11 mouse cellular contexts compared by ENCODE assay signal in the genomic region with DNA sequence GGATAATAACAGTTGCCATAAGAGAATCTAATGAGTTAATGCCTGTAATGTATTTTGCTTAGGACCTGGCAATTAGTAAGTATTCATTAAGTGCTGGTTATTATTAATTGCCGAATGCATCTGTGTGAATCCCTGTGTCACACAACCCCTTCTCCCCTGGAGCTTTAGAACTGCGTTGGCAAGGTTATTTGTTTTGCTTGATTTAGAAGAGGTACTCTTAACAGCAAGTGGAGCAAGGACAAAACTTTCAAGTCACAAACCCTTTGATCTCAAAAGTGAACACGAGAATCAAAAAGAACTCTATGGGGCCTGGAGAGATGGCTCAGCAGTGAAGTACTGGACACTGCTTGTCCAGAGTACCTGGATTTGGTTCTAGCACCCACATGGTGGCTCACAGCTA. TPM values are rescaled to one million over a fixed set of nuclear protein-coding genes. Genes with fewer than 3 reads are reported as not detected.
DNase-seq lines count a peak whose midpoint lies in the region; ATAC-seq and TF ChIP-seq lines count a peak whose summit lies in the region.
"Had no signal": no experiment of that assay in that cellular context is flagged by ENCODE, and none has a peak within 500 bp of the region (broad histone marks: within the 10 kb centered on the region; RNA-seq: fewer than 3 reads in every experiment).

No protein-coding gene starts in this region.

- peaks cover 3% of the 10 kb centered on the region; the same call in 1 of the 2 replicates for H3K4me1 ChIP-seq in heart, embryonic 11.5 days (ENCODE audit: control insufficient read depth, insufficient read depth, low read length)
- H3K4me1 ChIP-seq in neural tube, embryonic 12.5 days = peaks cover 10% of the 10 kb centered on the region; the same call in 1 of the 2 replicates
- peaks cover 3 to 10% of the 10 kb centered on the region in 2 experiments; a peak in 3 of 4 replicates for H3K4me1 ChIP-seq in liver, embryonic 14.5 days (replicated peaks; ENCODE audit: control insufficient read depth in 2 of 2, insufficient read depth in 2 of 2, low read length in 1 of 2)

- no peak for ATAC-seq in heart, embryonic 11.5 days (replicated peaks; ENCODE audit: insufficient number of reproducible peaks, low FRiP score, low TSS enrichment)
- ATAC-seq in neural tube, embryonic 12.5 days (ENCODE audit: low FRiP score, low read depth) = no peak
- ATAC-seq in liver, embryonic 14.5 days (ENCODE audit: insufficient read depth) = no peak

- intact Hi-C loops in left cerebral cortex, postnatal 25 days (cut with DNase I) = loop anchor here (2.0 kb wide), 1 partner anchor 22 kb away; no protein-coding TSS in a partner anchor

- H3K4me3 ChIP-seq in heart, embryonic 11.5 days (ENCODE audit: low read depth, low read length) = no peak overlapping the region
- no peak overlapping the region for H3K4me3 ChIP-seq in neural tube, embryonic 12.5 days
- H3K4me3 ChIP-seq in liver, embryonic 14.5 days (ENCODE audit: insufficient read depth in 1 of 2, low read depth in 2 of 2, low read length in 2 of 2) = no peak overlapping the region; a peak in 1 of 4 replicates

- DNase-seq in heart, adult 9 months (ENCODE audit: low spot score in 2 of 2) = no peak
- DNase-seq in neural tube, embryonic 10.5 days (ENCODE audit: extremely low spot score, low spot score) = no peak
- DNase-seq in liver, embryonic 14.5 days (ENCODE audit: low read depth in 3 of 3, low spot score in 3 of 3) = no peak
- DNase-seq in urinary bladder, postnatal 4 days (ENCODE audit: low spot score in 2 of 2) = no peak
- no peak for DNase-seq in adipocyte (ENCODE audit: low spot score)
- DNase-seq in left cerebral cortex, postnatal 25 days (ENCODE audit: low spot score in 2 of 2) = no peak
- DNase-seq: adrenal gland, postnatal 10 days; lung, postnatal 36 days; right cerebral cortex, postnatal 25 days had no signal

- no peak for TF ChIP-seq EP300 in liver, embryonic 14.5 days (IDR thresholded peaks at IDR 0.05; ENCODE audit: low read depth)

- WGBS in heart, embryonic 11.5 days (ENCODE audit: insufficient replicate concordance) = 69% methylated on average over 3 of the region's 3 CpGs
- WGBS in neural tube, embryonic 12.5 days = 71% methylated on average over 3 of the region's 3 CpGs
- 73% methylated on average over 3 of the region's 3 CpGs for WGBS in liver, embryonic 14.5 days (ENCODE audit: insufficient replicate concordance)

- H3K27ac ChIP-seq in heart, embryonic 11.5 days (ENCODE audit: low read depth, low read length) = no peak overlapping the region
- H3K27ac ChIP-seq in neural tube, embryonic 12.5 days = no peak overlapping the region
- no peak overlapping the region for H3K27ac ChIP-seq in liver, embryonic 14.5 days

- no peaks in the 10 kb centered on the region for H3K27me3 ChIP-seq in heart, embryonic 11.5 days (ENCODE audit: control insufficient read depth, insufficient read depth, low read length)
- no peaks in the 10 kb centered on the region for H3K27me3 ChIP-seq in neural tube, embryonic 12.5 days (replicated peaks)
- H3K27me3 ChIP-seq in liver, embryonic 14.5 days (ENCODE audit: control insufficient read depth, insufficient read depth, low read length) = no peaks in the 10 kb centered on the region

- H3K9ac ChIP-seq in heart, embryonic 11.5 days (ENCODE audit: low read depth, low read length) = no peak overlapping the region
- no peak overlapping the region for H3K9ac ChIP-seq in neural tube, embryonic 12.5 days
- no peak overlapping the region for H3K9ac ChIP-seq in liver, embryonic 14.5 days (replicated peaks)

- no peak for TF ChIP-seq CTCF in liver, embryonic 14.5 days (IDR thresholded peaks at IDR 0.05; ENCODE audit: low read depth)

- H3K36me3 ChIP-seq in heart, embryonic 11.5 days (ENCODE audit: control insufficient read depth, insufficient read depth, low read length) = no peaks in the 10 kb centered on the region
- H3K36me3 ChIP-seq in neural tube, embryonic 12.5 days = no peaks in the 10 kb centered on the region
- H3K36me3 ChIP-seq in liver, embryonic 14.5 days (replicated peaks; ENCODE audit: control insufficient read depth, insufficient read depth, low read depth) = no peaks in the 10 kb centered on the region

- H3K4me2 ChIP-seq in heart, embryonic 11.5 days = peak overlapping the region; percentile 86; the same call in 1 of the 2 replicates
- peak overlapping the region; percentile 60 for H3K4me2 ChIP-seq in neural tube, embryonic 12.5 days (replicated peaks)
- H3K4me2 ChIP-seq in liver, embryonic 14.5 days (ENCODE audit: low read depth) = peak overlapping the region; percentile 84

- H3K9me3 ChIP-seq in heart, embryonic 11.5 days (replicated peaks; ENCODE audit: control insufficient read depth, low read length) = no peaks in the 10 kb centered on the region
- no peaks in the 10 kb centered on the region for H3K9me3 ChIP-seq in neural tube, embryonic 12.5 days
- no peaks in the 10 kb centered on the region for H3K9me3 ChIP-seq in liver, embryonic 14.5 days (ENCODE audit: control insufficient read depth, low read length)

RNA-seq across cellular contexts. Expression of gene Sptlc2, which starts 1.1 kb away (rescaled TPM):
- polyA plus RNA-seq in heart, embryonic 11.5 days (2014; fragmentation: Nextera tagmentation; extraction: Ambion mirVana) = 73.2 and 82.1 TPM in 2 replicates
- polyA plus RNA-seq in neural tube, embryonic 12.5 days (2016; fragmentation: Nextera tagmentation; extraction: Ambion mirVana) = 65.0 and 66.3 TPM in 2 replicates
- 4.6 and 8.0 TPM in 2 replicates for polyA plus RNA-seq in liver, embryonic 14.5 days (2012; rRNA removed)
- 28.2 TPM in 2 replicates for polyA plus RNA-seq in liver, embryonic 14.5 days (2014; fragmentation: Nextera tagmentation; extraction: Ambion mirVana)
- 10 to 100 TPM; 35.3 to 37.9 TPM for total RNA-seq in left cerebral cortex, postnatal 25 days (2021)

RNA-seq across cellular contexts. Expression of gene Slirp, which starts 54.5 kb away (rescaled TPM):
- 256 and 291 TPM in 2 replicates for polyA plus RNA-seq in heart, embryonic 11.5 days (2014; fragmentation: Nextera tagmentation; extraction: Ambion mirVana)
- polyA plus RNA-seq in neural tube, embryonic 12.5 days (2016; fragmentation: Nextera tagmentation; extraction: Ambion mirVana) = 243 and 264 TPM in 2 replicates
- 38.5 and 44.2 TPM in 2 replicates for polyA plus RNA-seq in liver, embryonic 14.5 days (2012; rRNA removed)
- polyA plus RNA-seq in liver, embryonic 14.5 days (2014; fragmentation: Nextera tagmentation; extraction: Ambion mirVana) = 180 and 182 TPM in 2 replicates
- 10 to 100 TPM; 89.2 to 93.5 TPM for total RNA-seq in left cerebral cortex, postnatal 25 days (2021)

RNA-seq across cellular contexts. Expression of gene Alkbh1, which starts 54.6 kb away (rescaled TPM):
- 39.6 and 52.6 TPM in 2 replicates for polyA plus RNA-seq in heart, embryonic 11.5 days (2014; fragmentation: Nextera tagmentation; extraction: Ambion mirVana)
- 53.2 and 60.3 TPM in 2 replicates for polyA plus RNA-seq in neural tube, embryonic 12.5 days (2016; fragmentation: Nextera tagmentation; extraction: Ambion mirVana)
- 12.0 and 16.3 TPM in 2 replicates for polyA plus RNA-seq in liver, embryonic 14.5 days (2012; rRNA removed)
- polyA plus RNA-seq in liver, embryonic 14.5 days (2014; fragmentation: Nextera tagmentation; extraction: Ambion mirVana) = 10.4 TPM in 2 replicates
- total RNA-seq in left cerebral cortex, postnatal 25 days (2021) = 10 to 100 TPM; 16.5 to 16.8 TPM
